Mouse (Mus musculus) right cerebral cortex, postnatal 36 days (tissue): ENCODE results near the gene Kcnma1.

Experiments
- DNase-seq, 2 experiments: peaks; one replicate each; pipeline ENCODE4 v3.0.0; 2022; ENCODE audit warnings: low spot score in 2 of 2, mixed read lengths in 1 of 2

The Kcnma1 gene

DNA sequence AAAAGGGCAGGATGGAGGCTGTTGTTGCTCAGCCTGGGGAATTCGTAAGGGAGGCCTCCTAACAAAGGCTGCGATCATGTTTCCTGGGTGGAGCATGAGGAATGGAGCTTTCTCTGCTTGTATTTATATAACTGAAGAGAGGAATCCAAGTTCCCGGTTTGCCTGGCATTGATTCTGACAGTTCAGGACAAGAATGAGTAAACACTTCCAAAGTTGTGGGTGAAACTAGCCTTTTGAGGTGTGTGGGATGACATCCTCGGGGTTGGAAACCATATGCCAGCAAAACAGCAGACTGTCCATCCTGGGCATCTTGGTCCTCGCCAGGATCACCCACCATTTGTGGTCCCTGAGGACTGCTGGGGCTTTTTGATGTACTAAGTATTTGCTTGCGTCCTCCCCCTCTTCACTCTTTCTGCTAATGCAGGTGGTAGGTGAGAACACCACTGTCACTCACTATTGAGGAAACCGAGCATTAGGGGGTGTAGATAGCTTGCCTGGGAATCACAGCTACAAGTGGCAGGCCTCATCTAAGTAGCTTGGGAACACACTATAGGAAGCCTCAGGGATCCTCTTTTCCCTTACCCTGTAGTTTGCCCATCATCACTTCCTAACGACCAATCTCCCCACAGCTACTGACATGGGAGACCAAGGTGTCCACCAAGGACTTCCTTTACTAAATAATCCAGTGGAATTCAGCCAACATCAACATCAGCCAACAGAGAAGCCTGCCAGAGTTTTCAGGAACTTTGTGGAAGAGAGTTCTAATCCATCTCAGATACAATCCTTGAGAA lies 482.4 kb downstream of the Kcnma1 start:
- DNase-seq = peak; percentile 43 to 50

DNA sequence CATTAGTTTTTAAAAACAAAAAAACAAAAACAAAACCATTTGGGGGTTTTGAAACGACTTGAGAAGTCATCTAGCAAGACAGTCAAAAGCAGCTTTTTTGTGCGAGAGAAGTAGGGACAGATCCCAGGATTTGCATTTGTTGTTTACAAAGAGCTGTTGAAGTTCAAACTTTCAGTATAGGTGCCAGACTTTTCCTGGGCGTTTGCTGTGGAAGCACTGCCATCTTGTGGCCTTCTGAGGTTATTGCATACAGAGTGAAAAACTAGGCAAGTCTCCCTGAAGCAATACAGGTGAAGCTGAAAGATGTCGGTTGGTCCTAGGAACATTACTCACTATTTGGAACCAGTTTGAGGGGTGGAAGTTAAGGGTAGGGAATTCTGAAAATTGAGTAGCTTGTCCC lies 484.6 kb downstream of the Kcnma1 start:
- peak in 1 of 2 experiments; percentile 29 for DNase-seq

DNA sequence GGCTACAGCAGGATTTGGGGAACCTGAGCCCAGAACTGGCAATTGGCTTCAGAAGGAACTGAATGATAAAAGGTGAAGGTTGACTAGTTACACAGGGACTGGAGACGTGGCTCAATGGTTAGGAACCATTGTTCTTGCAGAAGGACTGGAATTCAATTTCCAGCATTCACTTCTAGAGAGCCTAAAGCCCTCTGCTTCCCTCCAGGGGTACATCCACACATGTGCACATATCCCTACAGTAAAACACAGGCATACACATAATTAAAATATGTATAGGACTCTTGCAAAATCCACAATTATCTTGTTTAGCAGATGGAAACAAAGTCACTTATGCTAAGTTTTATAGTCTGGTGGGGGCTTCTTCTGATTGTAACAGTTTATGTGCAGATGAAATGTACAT lies 485.1 kb downstream of the Kcnma1 start:
- no peak for DNase-seq

DNA sequence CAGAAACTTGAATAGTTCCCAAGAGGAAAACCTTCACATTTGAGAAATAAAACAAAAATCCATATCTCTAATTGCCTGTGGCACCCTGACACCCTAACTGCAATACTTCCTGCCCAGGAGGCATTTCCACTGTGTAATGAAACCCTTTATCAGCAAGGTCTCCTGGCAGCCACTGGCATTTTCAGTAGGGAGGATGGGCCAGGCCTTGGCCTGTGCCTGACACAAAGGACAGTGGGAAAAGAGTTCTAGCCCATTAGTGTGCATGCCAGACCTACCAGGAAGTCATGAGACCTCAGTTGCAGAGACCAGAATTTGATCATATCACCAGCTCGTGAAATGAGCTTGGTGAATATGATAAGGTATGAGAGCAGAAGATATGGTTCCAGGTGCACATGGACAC lies 488.4 kb downstream of the Kcnma1 start:
- no peak for DNase-seq

DNA sequence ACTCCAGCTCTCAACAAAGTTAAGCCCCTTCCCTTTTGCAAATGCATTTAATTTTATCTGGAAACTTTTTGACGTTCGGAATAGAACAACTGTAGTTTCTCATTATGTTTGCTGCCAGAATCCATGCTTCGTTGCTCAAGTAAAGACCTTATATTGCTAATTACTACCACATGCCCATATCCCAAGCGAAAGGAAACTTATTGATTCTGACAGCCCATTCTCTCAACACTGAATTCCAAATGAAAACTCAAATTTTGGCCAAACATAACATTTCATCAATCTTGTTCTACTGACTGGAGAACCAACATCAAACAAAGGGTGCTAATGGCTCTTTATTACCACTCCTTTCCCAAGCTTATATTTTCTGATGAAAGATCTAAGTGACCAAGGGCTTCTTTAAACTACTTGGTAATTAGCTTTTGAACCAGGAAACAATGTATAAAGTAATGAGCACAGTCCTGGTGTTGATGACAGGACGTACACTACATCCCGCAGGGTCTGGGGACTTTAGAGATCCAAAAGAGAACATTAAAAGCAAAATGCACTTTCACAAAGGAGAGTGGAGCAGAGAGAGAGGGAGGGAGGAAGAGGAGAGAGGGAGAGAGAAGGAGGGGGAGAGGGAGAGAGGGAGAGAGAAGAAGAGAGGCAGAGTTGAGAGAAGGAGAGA lies 490.3 kb downstream of the Kcnma1 start:
- no peak for DNase-seq

DNA sequence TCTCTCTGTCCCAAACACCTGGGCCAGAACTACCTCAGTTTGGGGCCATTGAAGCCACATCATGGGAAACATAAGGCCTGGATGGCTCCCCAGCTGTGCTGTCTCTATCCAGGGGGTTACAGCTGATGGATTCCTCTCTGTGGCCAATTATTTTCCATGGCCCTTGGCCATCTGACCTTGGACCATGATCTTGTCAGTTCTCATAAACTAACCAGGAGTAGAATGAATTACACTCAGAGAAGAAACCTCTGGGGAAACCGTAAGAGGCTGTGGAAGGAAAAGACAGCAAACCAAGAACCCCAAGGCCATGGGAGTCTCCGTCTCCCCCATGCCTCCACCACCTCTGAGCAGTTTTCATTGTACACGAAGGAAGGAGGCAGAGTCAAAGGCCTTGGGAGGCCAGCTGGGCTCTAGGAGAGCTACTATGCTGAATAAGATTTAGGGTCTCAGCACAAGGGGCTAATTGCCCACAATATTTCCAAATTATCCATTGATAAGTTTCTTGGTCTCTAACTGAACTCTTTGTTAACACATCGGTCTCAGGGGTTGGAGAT lies 491.6 kb downstream of the Kcnma1 start:
- DNase-seq = no peak

DNA sequence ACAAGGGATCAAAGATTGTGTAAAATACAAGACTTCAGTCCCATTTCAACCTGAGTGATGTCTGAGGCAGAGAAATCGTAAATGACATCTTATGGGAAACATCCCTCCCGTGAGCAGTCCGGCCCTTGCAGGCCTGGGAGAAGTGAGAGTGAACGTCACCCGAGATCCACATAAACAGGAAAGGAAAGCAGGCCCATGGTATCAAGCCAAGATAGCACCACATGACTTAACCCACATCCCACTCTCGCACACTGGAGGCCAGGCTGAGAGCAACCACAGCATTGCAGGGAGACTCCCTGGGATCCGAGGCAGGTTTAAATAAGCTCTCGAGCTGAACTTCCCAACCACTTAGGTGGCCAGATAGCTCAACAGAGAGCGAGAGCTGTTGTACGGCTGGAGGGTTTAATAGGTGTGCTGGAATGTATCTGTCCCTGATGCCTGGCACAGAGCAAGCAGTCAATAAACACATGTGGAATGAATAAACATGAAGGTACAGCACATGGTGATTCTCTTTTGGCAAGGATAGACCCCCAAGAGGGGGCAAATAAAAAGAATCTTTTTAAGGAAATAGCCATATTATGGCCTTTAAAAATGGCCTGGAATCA lies 493.1 kb downstream of the Kcnma1 start:
- DNase-seq = no peak

DNA sequence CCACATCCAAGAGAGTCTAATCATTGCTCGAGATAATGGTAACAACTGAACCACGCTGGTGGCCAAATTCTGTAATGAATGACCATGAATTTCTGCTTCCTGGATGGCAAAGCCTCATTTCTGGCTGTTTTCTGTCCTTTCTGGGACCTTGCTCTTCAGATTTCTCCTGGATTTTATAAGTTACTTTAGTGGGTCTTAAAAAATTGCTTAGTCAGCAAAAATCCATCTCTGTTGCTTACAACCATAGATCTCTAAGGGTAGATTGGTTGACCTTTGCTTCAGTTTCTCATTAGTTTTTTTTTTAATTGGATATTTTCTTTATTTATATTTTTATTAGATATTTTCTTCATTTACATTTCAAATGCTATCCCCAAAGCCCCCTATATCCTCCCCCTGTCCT lies 496.9 kb downstream of the Kcnma1 start:
- DNase-seq = no peak

DNA sequence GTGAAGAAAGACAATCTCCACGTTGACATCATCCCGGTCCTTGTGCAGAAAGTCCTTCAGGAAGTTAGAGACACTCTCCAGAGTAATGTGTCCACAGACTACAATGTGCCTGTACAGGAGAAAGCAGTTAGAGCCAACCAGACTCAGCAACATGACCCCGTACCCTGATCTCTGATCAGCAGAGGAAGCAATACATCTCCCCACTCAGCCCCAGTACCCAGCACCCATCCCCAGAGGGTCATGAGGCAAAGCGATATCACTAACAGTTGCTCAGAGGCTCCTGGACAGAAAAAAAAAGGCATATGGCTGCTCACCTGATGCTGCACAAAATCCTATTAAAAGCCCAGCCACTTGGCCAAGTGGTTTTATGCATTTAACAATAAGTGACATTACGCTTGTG lies 504.5 kb downstream of the Kcnma1 start:
- no peak for DNase-seq

DNA sequence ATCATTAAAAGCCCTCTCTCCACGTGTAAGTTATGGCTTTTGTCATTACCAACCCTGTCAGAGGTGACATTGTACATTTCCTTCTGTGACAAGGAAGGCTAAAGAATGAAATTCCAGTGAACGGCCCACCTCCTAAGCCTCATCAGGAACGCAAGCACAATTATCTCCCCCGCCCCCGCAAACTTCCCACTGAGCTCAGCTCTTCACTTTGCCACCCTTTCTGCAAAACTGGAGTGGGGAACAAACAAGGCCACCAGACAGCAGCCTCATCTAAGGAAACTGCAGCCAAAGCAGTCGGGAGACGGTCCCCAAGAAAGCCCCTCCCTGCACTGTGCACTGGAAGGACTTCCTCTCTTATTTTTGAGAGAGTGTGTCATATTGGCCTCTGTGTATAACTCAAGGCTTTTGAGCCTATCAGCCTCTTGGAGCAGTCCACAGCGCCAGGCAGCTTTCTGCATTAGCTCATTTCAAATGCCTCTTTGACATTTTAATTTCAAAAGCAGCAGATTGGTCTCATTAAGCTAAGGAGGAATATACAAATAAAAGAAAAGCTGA lies 512.0 kb downstream of the Kcnma1 start:
- DNase-seq = peak in 1 of 2 experiments; percentile 25

DNA sequence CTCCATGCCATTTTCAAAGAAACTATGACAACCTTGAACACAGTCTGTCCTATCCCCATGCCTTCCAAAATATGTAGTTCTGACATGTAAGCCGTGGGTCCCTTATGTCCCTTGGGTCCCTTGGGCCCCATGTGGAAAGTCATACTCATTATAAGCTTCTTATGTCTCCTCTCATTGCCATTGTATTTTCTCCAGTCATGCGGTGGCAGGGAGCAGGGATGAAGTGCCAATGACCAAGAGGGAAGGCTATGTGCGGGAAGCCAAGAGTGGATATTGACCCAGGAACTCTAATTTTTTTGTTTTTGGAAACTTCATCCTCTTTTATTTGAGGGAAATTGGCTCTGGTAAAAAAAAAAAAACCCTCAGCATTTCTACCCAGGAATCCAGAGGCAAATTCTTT lies 517.5 kb downstream of the Kcnma1 start:
- no peak for DNase-seq

DNA sequence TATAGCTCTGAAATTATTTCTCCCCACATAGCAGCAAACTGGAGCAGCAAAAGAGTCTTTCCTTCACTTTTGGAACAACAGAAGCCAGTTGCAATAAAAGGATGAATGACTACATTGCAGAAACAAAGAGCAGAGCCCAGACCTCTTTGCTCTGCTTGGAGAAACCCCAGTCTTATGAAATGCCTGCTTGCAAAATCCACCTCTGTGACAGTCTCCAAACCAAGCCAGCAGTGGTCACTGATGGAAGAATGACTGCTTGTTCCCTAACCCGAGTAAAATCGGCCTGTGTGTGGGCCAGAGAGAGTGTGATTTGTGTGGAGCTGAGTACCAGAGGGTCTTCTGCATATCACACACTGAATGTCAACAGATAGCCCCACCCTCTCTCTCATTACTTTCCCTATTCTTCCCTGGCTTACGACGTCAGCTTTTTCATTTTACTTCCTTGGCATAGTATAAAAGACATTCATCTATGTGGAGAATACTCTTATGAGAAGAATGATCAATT lies 518.0 kb downstream of the Kcnma1 start:
- DNase-seq = no peak

DNA sequence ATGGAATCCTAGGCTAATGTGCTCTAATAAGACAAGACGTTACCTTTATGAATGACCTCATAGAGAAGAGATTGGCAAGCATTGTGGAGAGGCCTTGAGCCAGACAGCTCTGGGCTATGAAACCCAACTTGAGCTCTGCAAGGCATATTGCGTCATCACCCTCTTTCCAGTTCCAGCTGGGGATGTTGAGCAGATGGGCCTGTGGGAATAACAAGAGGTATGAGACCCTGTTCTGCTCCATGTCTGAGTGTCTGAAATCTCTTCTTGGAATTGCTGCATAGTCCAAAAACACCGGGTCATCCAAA lies 519.8 kb downstream of the Kcnma1 start:
- DNase-seq = no peak

DNA sequence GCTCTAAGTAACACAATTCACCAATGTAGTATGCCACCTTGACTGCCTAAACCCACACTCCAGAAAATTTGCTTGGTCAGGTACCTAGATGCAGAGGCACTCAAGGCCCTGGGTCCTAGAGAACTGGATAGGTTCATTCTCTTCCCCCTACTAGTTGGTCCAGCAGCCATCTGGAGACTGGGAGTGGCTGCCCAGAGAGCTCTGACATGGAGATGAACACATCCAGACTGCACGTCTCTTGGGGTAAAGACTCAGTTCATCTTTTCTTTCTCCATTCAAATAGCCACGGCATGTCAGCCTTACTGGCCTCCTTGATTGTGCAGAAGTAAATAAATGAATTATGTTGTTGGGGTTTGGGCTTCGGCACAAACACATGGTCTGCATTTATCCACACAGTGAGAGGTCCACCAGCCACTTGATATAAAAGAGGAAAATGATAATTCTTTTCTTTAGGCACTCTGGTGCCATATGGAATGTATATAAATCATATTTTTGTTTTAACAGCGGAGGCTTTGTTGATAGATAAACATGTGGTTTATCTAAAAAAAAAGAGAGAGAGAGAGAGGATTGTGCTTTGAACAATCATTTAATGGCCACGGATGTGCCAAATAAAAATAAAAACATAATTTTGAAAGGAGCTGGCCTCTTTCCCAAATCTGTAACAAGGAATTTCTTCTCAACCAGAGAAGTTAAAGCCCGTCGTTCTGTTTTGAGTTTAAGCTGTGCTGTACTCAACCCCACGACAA lies 520.4 kb downstream of the Kcnma1 start:
- DNase-seq = no peak

DNA sequence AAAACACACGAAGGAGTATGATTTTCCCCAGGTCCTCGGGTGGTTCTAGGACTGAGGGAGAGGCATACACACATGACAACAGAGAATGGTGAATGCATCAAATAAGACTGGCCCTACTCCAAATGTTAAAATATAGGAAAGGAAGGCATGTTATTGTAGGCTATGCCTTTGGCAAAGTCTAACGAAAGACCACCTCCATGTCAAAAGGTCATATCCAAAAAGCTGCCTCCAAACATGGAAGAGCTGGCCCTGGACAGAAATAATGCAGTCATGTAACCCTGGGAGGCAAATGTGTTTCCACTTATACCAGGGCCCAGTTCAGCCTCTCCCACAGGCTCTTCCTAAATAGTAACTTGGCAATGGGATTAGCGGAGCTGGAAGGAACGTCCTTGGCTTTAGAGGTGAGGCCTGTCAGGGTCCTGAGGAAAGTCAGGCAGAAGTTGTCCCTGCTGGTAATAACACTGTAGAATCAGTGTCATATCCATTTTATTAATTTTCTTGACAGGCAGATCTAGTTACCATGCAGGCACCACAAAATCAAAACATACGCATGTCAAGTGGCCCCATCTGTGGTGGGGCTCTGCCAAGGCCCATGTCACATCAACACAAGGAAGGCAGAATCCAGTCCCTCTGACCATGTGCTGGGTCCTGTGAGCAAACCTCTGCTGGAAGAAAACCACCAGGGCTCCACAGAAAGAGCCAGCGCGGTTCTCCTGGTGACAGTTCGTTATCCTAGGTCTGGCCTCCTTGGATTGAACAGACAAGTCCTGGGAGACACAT lies 521.5 kb downstream of the Kcnma1 start:
- no peak for DNase-seq

DNA sequence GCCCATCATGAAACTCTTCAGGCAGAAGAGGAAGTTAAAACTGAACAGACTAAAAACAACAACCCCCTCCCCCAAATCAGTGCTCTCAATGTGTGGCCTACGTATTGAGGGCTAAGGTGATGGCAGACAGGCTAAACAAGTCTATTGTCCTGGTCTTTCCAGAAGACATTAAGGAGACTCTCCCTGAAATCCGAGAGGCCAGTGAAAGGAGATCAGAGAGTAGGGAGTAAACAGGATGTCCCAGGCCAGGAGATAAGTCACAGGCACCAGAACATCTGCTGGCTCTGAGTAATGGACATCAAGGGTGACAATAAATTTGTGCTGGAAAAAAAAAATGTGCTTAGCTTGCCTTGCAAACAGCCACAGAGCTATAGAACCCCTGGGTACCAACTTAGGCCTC lies 522.9 kb downstream of the Kcnma1 start:
- DNase-seq = no peak

DNA sequence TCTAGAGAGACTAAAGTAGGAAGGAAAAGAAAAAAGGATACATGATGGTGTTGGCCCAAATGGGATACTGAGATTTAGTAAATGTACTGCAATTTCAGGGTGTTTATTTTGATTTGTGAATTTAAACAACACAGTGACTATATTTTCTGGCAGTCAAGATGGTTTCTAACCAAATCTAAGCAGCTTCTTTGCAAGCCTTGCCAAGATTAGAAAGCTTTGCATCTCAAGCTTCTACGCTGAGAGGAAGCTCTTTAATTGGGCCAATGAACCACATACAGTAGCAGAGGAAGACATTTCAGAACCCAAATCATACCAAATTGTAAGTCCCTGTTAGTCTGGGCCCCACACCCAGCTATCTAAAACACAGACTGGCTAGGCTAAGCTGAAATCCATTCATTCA lies 527.6 kb downstream of the Kcnma1 start:
- no peak for DNase-seq

DNA sequence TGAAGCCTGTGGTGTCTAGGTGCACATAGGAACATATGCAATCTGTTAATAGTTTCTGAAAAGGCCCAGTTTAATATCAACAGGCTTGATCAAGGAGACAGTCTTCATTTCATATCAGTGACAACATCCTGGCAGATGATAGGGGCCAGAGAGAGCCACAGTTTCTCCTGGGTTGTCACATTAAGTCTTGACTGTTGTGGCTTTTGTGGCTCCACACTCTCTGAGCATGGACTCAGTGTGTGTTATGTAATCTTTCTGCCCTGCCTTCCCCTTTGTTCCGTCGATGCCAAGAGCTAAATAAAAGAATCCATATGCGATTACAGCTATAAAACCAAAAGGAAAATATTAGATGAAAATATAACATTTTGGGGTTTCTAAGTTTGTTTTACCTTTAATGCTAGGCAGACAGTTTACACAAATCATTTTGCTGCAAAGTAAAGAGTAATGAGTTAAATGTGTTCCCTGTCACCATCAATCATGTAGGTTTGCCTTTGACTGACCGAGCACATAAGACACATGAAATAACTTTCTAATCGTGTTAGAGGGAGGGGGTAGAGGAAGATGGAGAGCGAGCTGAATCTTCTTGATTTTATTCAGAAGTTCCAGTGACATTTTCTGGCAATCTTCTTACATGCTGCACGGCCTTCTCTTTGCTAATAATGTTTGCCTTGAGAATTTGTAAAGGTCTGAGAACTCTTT lies 528.3 kb downstream of the Kcnma1 start:
- no peak for DNase-seq

DNA sequence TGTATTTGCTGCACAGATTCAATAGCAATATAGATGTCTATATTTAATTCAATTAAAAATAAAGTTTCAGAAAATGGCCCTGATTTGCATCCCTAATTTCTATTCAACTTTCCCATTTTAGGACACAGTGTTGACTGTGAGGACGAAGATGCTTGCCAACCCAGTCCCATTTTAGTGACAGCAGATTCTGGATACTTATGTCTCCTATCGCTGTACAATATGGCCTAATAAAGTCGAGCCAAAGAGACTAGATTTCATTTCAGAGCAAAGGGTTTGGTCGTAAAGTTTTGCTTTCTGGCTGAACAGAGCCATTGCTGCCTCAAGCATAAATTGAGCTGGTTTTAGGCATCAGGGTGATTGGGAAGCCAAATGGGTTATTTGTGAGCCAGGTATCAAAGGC lies 539.2 kb downstream of the Kcnma1 start:
- DNase-seq = no peak

DNA sequence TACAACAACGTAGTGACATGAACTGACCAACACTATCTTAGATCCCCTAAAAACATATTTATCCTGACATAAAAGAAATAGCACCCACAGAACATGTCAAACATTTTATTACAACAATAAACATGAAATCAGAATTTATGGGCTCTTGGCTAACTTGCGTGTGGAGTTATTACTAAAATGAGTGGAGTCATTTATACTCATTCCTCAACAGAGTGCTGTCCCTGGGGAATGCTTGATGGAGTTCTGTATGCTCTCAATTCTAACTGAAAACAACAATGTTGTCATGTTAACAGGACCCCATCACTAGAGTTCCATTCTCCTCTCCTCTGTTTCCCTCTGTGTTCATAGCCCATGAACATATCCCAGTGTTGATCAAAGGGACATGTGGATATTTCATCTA lies 544.2 kb downstream of the Kcnma1 start:
- DNase-seq = no peak
